Mouse (Mus musculus) spleen, adult 2 months (tissue): ENCODE data around the gene Zmynd8.

Experiments
- CTCF ChIP-seq: fragments of 200-500 bp; IDR thresholded peaks from 2 replicates; pipeline ENCODE4 v1.5.1; 2011; ENCODE audit warnings: mild to moderate bottlenecking, inconsistent platforms; ENCODE audit not compliant: insufficient read depth, insufficient read length, insufficient replicate concordance; ENCODE audit errors: extremely low read depth
- POLR2A ChIP-seq: fragments of 200-500 bp; IDR thresholded peaks from 2 replicates; pipeline ENCODE4 v1.6.1; 2011; ENCODE audit warnings: low read depth, low read length, inconsistent platforms

DNA sequence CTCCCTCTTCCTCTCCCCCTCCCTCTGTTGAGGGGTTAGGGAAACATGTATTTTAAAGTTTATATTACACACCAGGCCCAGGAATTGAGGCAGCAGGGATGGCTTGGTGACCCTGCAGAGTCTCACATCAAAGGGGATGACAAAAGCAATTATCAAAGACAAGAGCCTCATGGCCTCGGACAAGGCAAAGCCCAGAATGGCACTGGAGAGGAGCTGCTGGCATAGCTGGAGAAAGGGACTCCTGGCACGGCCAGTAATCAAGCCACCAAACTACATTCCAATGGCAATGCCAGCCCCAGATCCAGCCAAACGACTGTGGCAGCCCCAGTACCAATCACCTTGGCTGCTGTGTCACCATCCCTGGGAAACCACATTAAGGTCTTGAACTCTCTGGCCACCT, 26.3 kb upstream of the Zmynd8 start:
- TF ChIP-seq CTCF (no peak), POLR2A (no peak)
